Mouse (Mus musculus) cerebellum, postnatal 4 days (tissue): ENCODE measurements at regions not wholly inside any gene's neighbourhood (a gene's known extent, or its start where the extent isn't known, plus 50 kb on each side); places are given as distances from the start of the nearest gene placed in this dataset.

Source experiments
- DNase-seq, 2 experiments: peaks; one replicate each; pipeline ENCODE4 v3.0.0; 2022; ENCODE audit warnings: low spot score in 2 of 2, mixed read lengths in 1 of 2

- no peak for DNase-seq
Observed at GRCm38 (mm10) chr12:54577235-54577634, 79.1 kb downstream of the Sptssa start.

GRCm38 (mm10) chr12:54576821-54577220, 79.6 kb downstream of the Sptssa start:
- no peak for DNase-seq

GRCm38 (mm10) chr12:54572866-54573265, 83.5 kb downstream of the Sptssa start:
- no peak for DNase-seq

GRCm38 (mm10) chr12:54568078-54568931, 88.1 kb downstream of the Sptssa start:
- DNase-seq = no peak

- no peak for DNase-seq
Observed at GRCm38 (mm10) chr12:54567426-54567790, 89.0 kb downstream of the Sptssa start.

GRCm38 (mm10) chr12:54566532-54567425, 89.6 kb downstream of the Sptssa start:
- DNase-seq = no peak

GRCm38 (mm10) chr12:54561981-54562380, 94.4 kb downstream of the Sptssa start:
- DNase-seq = no peak

GRCm38 (mm10) chr12:54558106-54558505, 98.3 kb downstream of the Sptssa start:
- DNase-seq = peak in 1 of 2 experiments; percentile 13

- no peak for DNase-seq
Observed at GRCm38 (mm10) chr12:54549659-54550058, 106.7 kb downstream of the Sptssa start.

- DNase-seq = peak; percentile 37 to 66
Observed at GRCm38 (mm10) chr12:54545821-54546608, 110.4 kb downstream of the Sptssa start.

GRCm38 (mm10) chr12:54538320-54538705, 118.1 kb downstream of the Sptssa start:
- DNase-seq = no peak

- no peak for DNase-seq
Observed at GRCm38 (mm10) chr12:54537690-54538319, 118.6 kb downstream of the Sptssa start.

- DNase-seq = no peak
Observed at GRCm38 (mm10) chr12:54537022-54537421, 119.4 kb downstream of the Sptssa start.

- no peak for DNase-seq
Observed at GRCm38 (mm10) chr12:54535556-54536516, 120.5 kb downstream of the Sptssa start.

- DNase-seq = no peak
Observed at GRCm38 (mm10) chr12:54534910-54535309, 121.5 kb downstream of the Sptssa start.

GRCm38 (mm10) chr12:54533134-54533533, 123.2 kb downstream of the Sptssa start:
- no peak for DNase-seq

GRCm38 (mm10) chr12:54532062-54532461, 124.3 kb downstream of the Sptssa start:
- no peak for DNase-seq

- DNase-seq = no peak
Observed at GRCm38 (mm10) chr12:54528046-54528445, 128.3 kb downstream of the Sptssa start.

- DNase-seq = no peak
Observed at GRCm38 (mm10) chr12:54527577-54527976, 128.8 kb downstream of the Sptssa start.

GRCm38 (mm10) chr12:54520406-54520805, 136.0 kb downstream of the Sptssa start:
- DNase-seq = no peak
